Mouse (Mus musculus): ENCODE data around the gene Ndufa1.

- TF ChIP-seq EP300 (IDR thresholded peaks at IDR 0.05) (no peak), CTCF (IDR thresholded peaks at IDR 0.05) (no peak)
Measured at GRCm38 (mm10) chrX:37163115-37163514, 27.8 kb downstream of the Ndufa1 start.
